In genomic region chr5:113724446-113724845, GRCm38 (mm10) we compare ENCODE assay signal across 8 mouse cellular contexts. TPM values are rescaled to one million over a fixed set of nuclear protein-coding genes. Genes with fewer than 3 reads are reported as not detected.
A peak's percentile ranks its signal among the peaks of the same experiment; 100 is the strongest.
DNase-seq lines count a peak whose midpoint lies in the region; ATAC-seq and TF ChIP-seq lines count a peak whose summit lies in the region.
"Had no signal": no experiment of that assay in that cellular context is flagged by ENCODE, and none has a peak within 500 bp of the region (broad histone marks: within the 10 kb centered on the region; RNA-seq: fewer than 3 reads in every experiment).

1700069L16Rik (minus strand) TSS chr5:113724772.

- TF ChIP-seq CTCF in cortical plate, adult 2 months (IDR thresholded peaks at IDR 0.05; ENCODE audit: extremely low read depth, insufficient read depth, low read length) = peak; percentile 87
- peak; percentile 89 for TF ChIP-seq CTCF in intestine, postnatal 0 days (IDR thresholded peaks at IDR 0.05; ENCODE audit: low read depth)

- no peaks in the 10 kb centered on the region; the same call in 1 of the 2 replicates for H3K4me1 ChIP-seq in cortical plate, adult 2 months (ENCODE audit: control insufficient read depth, insufficient read depth, low read length)
- H3K4me1 ChIP-seq in intestine, postnatal 0 days (replicated peaks; ENCODE audit: control insufficient read depth, insufficient read depth, low read length) = no peaks in the 10 kb centered on the region
- peaks cover 12% of the 10 kb centered on the region; the same call in 1 of the 2 replicates for H3K4me1 ChIP-seq in midbrain, embryonic 15.5 days

- peak; percentile 87 for DNase-seq in adrenal gland, postnatal 10 days
- peak; percentile 38 for DNase-seq in gastrocnemius, postnatal 25 days
- DNase-seq in left cerebral cortex, postnatal 25 days (ENCODE audit: low spot score in 2 of 2) = peak; percentile 88 to 92
- peak; percentile 66 to 84 for DNase-seq in spleen, postnatal 10 days (ENCODE audit: low spot score in 2 of 2)

- no peaks in the 10 kb centered on the region for H3K9me3 ChIP-seq in intestine, postnatal 0 days (ENCODE audit: control insufficient read depth)
- no peaks in the 10 kb centered on the region for H3K9me3 ChIP-seq in midbrain, embryonic 15.5 days

- no peak within 1 kb of the TSS for H3K4me2 ChIP-seq in intestine, postnatal 0 days (replicated peaks; ENCODE audit: low read depth)
- no peak within 1 kb of the TSS for H3K4me2 ChIP-seq in midbrain, embryonic 15.5 days

- TF ChIP-seq POLR2A in cortical plate, adult 2 months (IDR thresholded peaks at IDR 0.05; ENCODE audit: extremely low read depth, insufficient read depth, low read length) = no peak

- no peaks in the 10 kb centered on the region for H3K36me3 ChIP-seq in intestine, postnatal 0 days (ENCODE audit: control insufficient read depth, insufficient read depth)
- H3K36me3 ChIP-seq in midbrain, embryonic 15.5 days (replicated peaks) = no peaks in the 10 kb centered on the region

- H3K4me3 ChIP-seq in cortical plate, adult 2 months (ENCODE audit: insufficient read depth, low read length) = no peak within 1 kb of the TSS
- no peak within 1 kb of the TSS for H3K4me3 ChIP-seq in intestine, postnatal 0 days (ENCODE audit: low read depth, low read length)
- no peak within 1 kb of the TSS for H3K4me3 ChIP-seq in midbrain, embryonic 15.5 days
- H3K4me3 ChIP-seq: myocyte had no signal

- no peaks in the 10 kb centered on the region for H3K27me3 ChIP-seq in intestine, postnatal 0 days (replicated peaks; ENCODE audit: control insufficient read depth, insufficient read depth, low read length)
- H3K27me3 ChIP-seq in midbrain, embryonic 15.5 days (replicated peaks) = no peaks in the 10 kb centered on the region

- intact Hi-C loops in left cerebral cortex, postnatal 25 days (cut with DNase I) = loop anchor here (1.0 to 2.0 kb wide), 3 partner anchors 138 to 358 kb away; no protein-coding TSS in a partner anchor

- 3% methylated on average over 15 of the region's 15 CpGs for WGBS in intestine, postnatal 0 days
- WGBS in midbrain, embryonic 15.5 days = 3% methylated on average over 15 of the region's 15 CpGs

- H3K27ac ChIP-seq in cortical plate, adult 2 months (ENCODE audit: insufficient read depth, low read length) = no peak within 1 kb of the TSS
- H3K27ac ChIP-seq in intestine, postnatal 0 days (ENCODE audit: low read depth, low read length) = no peak within 1 kb of the TSS
- H3K27ac ChIP-seq in midbrain, embryonic 15.5 days = no peak within 1 kb of the TSS

- ATAC-seq in intestine, postnatal 0 days = 0 out of 2 replicates have a peak, but pooled peaks have one; percentile 38
- ATAC-seq in midbrain, embryonic 15.5 days (replicated peaks) = peak; percentile 74

- H3K9ac ChIP-seq in intestine, postnatal 0 days (ENCODE audit: low read depth, low read length) = no peak within 1 kb of the TSS
- no peak within 1 kb of the TSS for H3K9ac ChIP-seq in midbrain, embryonic 15.5 days

RNA-seq across cellular contexts. Expression of gene 1700069L16Rik, which starts in this region (rescaled TPM):
- total RNA-seq in adrenal gland, postnatal 10 days (2021) = not detected
- polyA plus RNA-seq in cortical plate, adult 2 months (2012; rRNA removed) = not detected in 2 replicates
- total RNA-seq in gastrocnemius, postnatal 25 days (2021) = not detected
- polyA plus RNA-seq in intestine, postnatal 0 days (2015; fragmentation: Nextera tagmentation; extraction: Ambion mirVana) = not detected in 2 replicates
- total RNA-seq in left cerebral cortex, postnatal 25 days (2021) = not detected
- polyA plus RNA-seq in midbrain, embryonic 15.5 days (2015; fragmentation: Nextera tagmentation; extraction: Ambion mirVana) = not detected in 2 replicates
- polyA plus RNA-seq: myocyte had no signal

Comparison
In these comparisons a context has a peak if more than half of its experiments do, and no peak if none do; other contexts are left out.
1. Peak in DNase-seq in adrenal gland, postnatal 10 days; RNA of the gene not detected or under 1 TPM.
2. Peak in DNase-seq in gastrocnemius, postnatal 25 days; RNA of the gene not detected or under 1 TPM.
3. Peak in ATAC-seq in intestine, postnatal 0 days; RNA of the gene not detected or under 1 TPM.
4. Peak in DNase-seq in left cerebral cortex, postnatal 25 days; RNA of the gene not detected or under 1 TPM.
5. Peak in ATAC-seq in midbrain, embryonic 15.5 days; RNA of the gene not detected or under 1 TPM.
6. DNase-seq: peak in every context shown above with its lines; median percentile 90 in left cerebral cortex, postnatal 25 days; 87 in adrenal gland, postnatal 10 days; 75 in spleen, postnatal 10 days; 38 in gastrocnemius, postnatal 25 days.